Mouse (Mus musculus) forebrain, embryonic 11.5 days (tissue): ENCODE results near the gene Pax8. TPM values are rescaled to one million over a fixed set of nuclear protein-coding genes. Genes with fewer than 3 reads are reported as not detected.
A peak's percentile ranks its signal among the peaks of the same experiment; 100 is the strongest.

Source experiments
- ATAC-seq: fragments of 200-750 bp; cut with Nextera tagmentation; replicated peaks from 2 replicates; pipeline ENCODE4 v1.8.0; 2017; ENCODE audit warnings: moderate TSS enrichment; ENCODE audit not compliant: low FRiP score
- DNase-seq: peaks from one replicate; pipeline ENCODE4 v3.0.0-alpha.2; 2017; ENCODE audit warnings: low spot score
- H3K27ac ChIP-seq: fragments of 300-500 bp; sonication (generic); 2 replicates; pipeline ENCODE4 v1.5.1; 2014; ENCODE audit warnings: low read depth, low read length
- H3K27me3 ChIP-seq: fragments of 300-500 bp; sonication (generic); 2 replicates; pipeline ENCODE4 v1.6.1; 2014; ENCODE audit warnings: mild to moderate bottlenecking, low read length, mixed read lengths; ENCODE audit not compliant: control insufficient read depth, insufficient read depth
- H3K36me3 ChIP-seq: fragments of 300-500 bp; sonication (generic); 2 replicates; pipeline ENCODE4 v1.6.1; 2014; ENCODE audit warnings: mild to moderate bottlenecking, low read length, moderate library complexity, mixed read lengths; ENCODE audit not compliant: control insufficient read depth, insufficient read depth
- H3K4me1 ChIP-seq: fragments of 300-500 bp; sonication (generic); replicated peaks from 2 replicates; pipeline ENCODE4 v1.6.1; 2014; ENCODE audit warnings: low read length, mixed read lengths; ENCODE audit not compliant: control insufficient read depth, insufficient read depth
- H3K4me2 ChIP-seq: fragments of 300-500 bp; sonication (generic); 2 replicates; pipeline ENCODE4 v1.6.1; 2014; ENCODE audit warnings: low read depth, mild to moderate bottlenecking, low read length, moderate library complexity, mixed read lengths; ENCODE audit not compliant: severe bottlenecking
- H3K4me3 ChIP-seq: fragments of 300-500 bp; sonication (generic); 2 replicates; pipeline ENCODE4 v1.5.1; 2014; ENCODE audit warnings: low read depth, low read length
- H3K9ac ChIP-seq: fragments of 300-500 bp; sonication (generic); 2 replicates; pipeline ENCODE4 v1.6.1; 2014; ENCODE audit warnings: low read length
- H3K9me3 ChIP-seq: fragments of 300-500 bp; sonication (generic); 2 replicates; pipeline ENCODE4 v1.6.1; 2016; ENCODE audit warnings: low read length, mixed read lengths; ENCODE audit not compliant: control insufficient read depth
- WGBS: fragments of 180-500 bp; shearing (Covaris S2); extraction: QIAGEN DNeasy Blood & Tissue Kit; methylation state at CpG from one replicate; pipeline ENCODE4 v1.1.7; 2014; 5-methylcytosine and 5-hydroxymethylcytosine counted together
- polyA plus RNA-seq: library from polyadenylated mRNA; unstranded; fragments of >200 nt; fragmentation: Nextera tagmentation; extraction: Ambion mirVana; gene quantifications from 2 replicates; pipeline ENCODE4 v1.2.1, GENCODE M21; 2014

Gene Pax8
- polyA plus RNA-seq, 1 experiment from 2014 or later: 0.79 TPM

GRCm38 (mm10) chr2:24416668-24417067 lies 58.7 kb downstream of the Pax8 start:
- Histone ChIP-seq H3K4me2 (no peak overlapping the region), H3K4me3 (no peak overlapping the region), H3K4me1 (no peaks in the 10 kb centered on the region), H3K27ac (no peak overlapping the region), H3K36me3 (no peaks in the 10 kb centered on the region), H3K9ac (no peak overlapping the region), H3K27me3 (no peaks in the 10 kb centered on the region), H3K9me3 (no peaks in the 10 kb centered on the region)
- ATAC-seq: no peak
- DNase-seq: no peak
- WGBS: 12% methylated on average over 9 of the region's 9 CpGs

- H3K4me1 ChIP-seq: no peaks in the 10 kb centered on the region
- H3K36me3 ChIP-seq: no peaks in the 10 kb centered on the region
- H3K9ac ChIP-seq: no peak overlapping the region
- 83% methylated on average over 4 of the region's 4 CpGs for WGBS
- no peaks in the 10 kb centered on the region for H3K9me3 ChIP-seq
- no peaks in the 10 kb centered on the region for H3K27me3 ChIP-seq
- no peak overlapping the region for H3K4me3 ChIP-seq
- ATAC-seq (no peak), DNase-seq (no peak)
- no peak overlapping the region for H3K4me2 ChIP-seq
- no peak overlapping the region for H3K27ac ChIP-seq
Measured at GRCm38 (mm10) chr2:24413677-24414076, 61.7 kb downstream of the Pax8 start.

GRCm38 (mm10) chr2:24413172-24413571 lies 62.2 kb downstream of the Pax8 start:
- ATAC-seq: no peak
- H3K27ac ChIP-seq: no peak overlapping the region
- no peak for DNase-seq
- H3K36me3 ChIP-seq: no peaks in the 10 kb centered on the region
- no peak overlapping the region for H3K9ac ChIP-seq
- H3K4me3 ChIP-seq: no peak overlapping the region
- no peak overlapping the region for H3K4me2 ChIP-seq
- H3K27me3 ChIP-seq: no peaks in the 10 kb centered on the region
- 65% methylated on average over 3 of the region's 3 CpGs for WGBS
- no peaks in the 10 kb centered on the region for H3K4me1 ChIP-seq
- H3K9me3 ChIP-seq: no peaks in the 10 kb centered on the region

GRCm38 (mm10) chr2:24409166-24409565 lies 66.2 kb downstream of the Pax8 start:
- H3K9ac ChIP-seq: no peak overlapping the region
- H3K9me3 ChIP-seq: no peaks in the 10 kb centered on the region
- 2% methylated on average over 2 of the region's 2 CpGs for WGBS
- DNase-seq (peak; percentile 80), ATAC-seq (peak; percentile 40)
- H3K4me3 ChIP-seq: no peak overlapping the region
- H3K36me3 ChIP-seq: no peaks in the 10 kb centered on the region
- H3K27ac ChIP-seq: no peak overlapping the region
- H3K4me2 ChIP-seq: no peak overlapping the region
- H3K27me3 ChIP-seq: no peaks in the 10 kb centered on the region; the same call in 1 of the 2 replicates
- H3K4me1 ChIP-seq: no peaks in the 10 kb centered on the region; the same call in 1 of the 2 replicates

GRCm38 (mm10) chr2:24407701-24408485 lies 67.5 kb downstream of the Pax8 start:
- no peaks in the 10 kb centered on the region for H3K36me3 ChIP-seq
- no peaks in the 10 kb centered on the region; the same call in 1 of the 2 replicates for H3K4me1 ChIP-seq
- no peak overlapping the region for H3K9ac ChIP-seq
- DNase-seq: no peak
- no peak overlapping the region for H3K4me3 ChIP-seq
- H3K27me3 ChIP-seq: no peaks in the 10 kb centered on the region; the same call in 1 of the 2 replicates
- WGBS: 13% methylated on average over 4 of the region's 4 CpGs
- H3K4me2 ChIP-seq: no peak overlapping the region
- no peak overlapping the region for H3K27ac ChIP-seq
- H3K9me3 ChIP-seq: no peaks in the 10 kb centered on the region
- ATAC-seq: no peak

- H3K4me3 ChIP-seq: peak overlapping the region; percentile 15; the same call in 1 of the 2 replicates
- peak overlapping the region; percentile 34; the same call in 1 of the 2 replicates for H3K4me2 ChIP-seq
- WGBS: 13% methylated on average over 23 of the region's 23 CpGs
- DNase-seq: peak; percentile 88
- no peaks in the 10 kb centered on the region; the same call in 1 of the 2 replicates for H3K4me1 ChIP-seq
- H3K36me3 ChIP-seq: no peaks in the 10 kb centered on the region
- peak overlapping the region; percentile 42 for H3K9ac ChIP-seq
- no peaks in the 10 kb centered on the region; the same call in 1 of the 2 replicates for H3K27me3 ChIP-seq
- no peak overlapping the region for H3K27ac ChIP-seq
- ATAC-seq: peak; percentile 83
- no peaks in the 10 kb centered on the region for H3K9me3 ChIP-seq
Measured at GRCm38 (mm10) chr2:24405345-24406012, 69.9 kb downstream of the Pax8 start.

- Histone ChIP-seq H3K9me3 (no peaks in the 10 kb centered on the region), H3K4me1 (no peaks in the 10 kb centered on the region), H3K27me3 (no peaks in the 10 kb centered on the region; the same call in 1 of the 2 replicates), H3K4me3 (no peak overlapping the region), H3K9ac (no peak overlapping the region), H3K27ac (no peak overlapping the region), H3K36me3 (no peaks in the 10 kb centered on the region), H3K4me2 (no peak overlapping the region)
- DNase-seq (peak; percentile 29), ATAC-seq (no peak)
- whole genome bisulfite sequencing: 95% methylated on average over 3 of the region's 3 CpGs
Measured at GRCm38 (mm10) chr2:24400711-24401110, 74.7 kb downstream of the Pax8 start.

- H3K9ac ChIP-seq: no peak overlapping the region
- H3K4me3 ChIP-seq: no peak overlapping the region
- no peaks in the 10 kb centered on the region for H3K27me3 ChIP-seq
- ATAC-seq (no peak), DNase-seq (peak; percentile 48)
- no peaks in the 10 kb centered on the region for H3K4me1 ChIP-seq
- no peaks in the 10 kb centered on the region for H3K36me3 ChIP-seq
- H3K27ac ChIP-seq: no peak overlapping the region
- 16% methylated on average over 2 of the region's 2 CpGs for WGBS
- no peak overlapping the region for H3K4me2 ChIP-seq
- H3K9me3 ChIP-seq: no peaks in the 10 kb centered on the region
Measured at GRCm38 (mm10) chr2:24397115-24397514, 78.3 kb downstream of the Pax8 start.
